Mouse (Mus musculus): Measurements from ENCODE around the gene Cd93.
A peak's percentile ranks its signal among the peaks of the same experiment; 100 is the strongest.

The Cd93 gene

DNA sequence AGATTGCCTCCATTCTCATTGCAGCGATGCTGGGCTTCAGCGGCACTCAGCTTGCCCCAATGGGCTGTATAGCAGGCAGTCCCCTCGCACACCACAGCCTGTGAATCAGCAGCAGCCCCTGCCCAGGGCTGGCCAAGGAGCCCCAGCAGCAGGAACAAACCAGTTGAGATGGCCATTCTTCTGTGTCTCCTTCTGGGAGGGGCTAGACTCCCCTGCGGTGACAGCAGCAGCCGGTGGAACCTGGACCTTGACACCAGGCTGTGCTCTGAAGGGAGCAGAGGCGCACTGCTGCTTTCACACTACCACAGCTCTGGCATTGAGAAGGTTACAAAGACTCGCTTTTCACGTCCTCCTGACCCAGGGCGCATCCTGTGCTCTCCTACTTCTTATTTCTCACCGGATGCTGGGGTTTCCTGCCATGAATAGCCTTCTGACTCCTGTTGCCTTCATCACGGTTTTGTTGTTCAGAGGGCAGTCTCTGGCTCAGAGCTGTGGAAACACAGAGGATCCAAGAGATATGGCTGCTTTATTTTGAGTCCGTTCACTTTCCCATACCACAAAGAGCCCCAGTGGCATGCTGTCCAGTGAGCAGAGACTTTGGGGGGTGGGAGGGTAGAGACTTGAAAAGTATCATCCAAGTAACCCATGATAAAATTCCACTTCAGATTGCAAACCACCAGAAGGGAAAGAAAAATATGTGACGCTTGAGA lies at the start of gene Cd93:
Cd93 (minus strand) TSS at position 315 of the 710 bp plus-strand sequence.
- DNase-seq (ENCODE audit: low read depth, low spot score): no peak

- DNase-seq (ENCODE audit: low read depth, low spot score): no peak
Measured at GRCm38 (mm10) chr2:148492108-148492507, 48.7 kb upstream of the Cd93 start.

DNA sequence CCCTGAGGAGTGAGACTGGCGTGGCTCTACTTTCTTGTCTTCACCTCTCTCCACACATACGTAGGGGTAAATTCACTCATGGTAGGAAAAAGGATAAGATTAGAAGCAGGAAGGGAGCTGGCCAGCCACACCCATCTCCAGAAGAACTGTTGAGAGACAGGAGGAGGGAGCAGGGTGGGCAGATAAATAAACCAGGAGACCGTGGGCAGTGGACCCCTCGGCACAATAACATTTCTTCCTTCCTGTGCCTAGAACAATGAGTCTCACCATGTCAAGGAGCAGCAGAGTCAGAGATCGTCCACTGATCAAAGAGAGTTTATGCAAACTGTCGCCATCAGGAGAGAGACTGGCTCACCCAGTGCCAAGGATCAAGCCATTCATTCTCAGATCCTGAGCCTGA lies 46.8 kb upstream of the Cd93 start:
- DNase-seq (ENCODE audit: low read depth, low spot score): no peak

GRCm38 (mm10) chr2:148488885-148489284 lies 45.5 kb upstream of the Cd93 start:
- no peak for DNase-seq (ENCODE audit: low read depth, low spot score)

GRCm38 (mm10) chr2:148485576-148485975 lies 42.2 kb upstream of the Cd93 start:
- no peak for DNase-seq (ENCODE audit: low read depth, low spot score)

DNA sequence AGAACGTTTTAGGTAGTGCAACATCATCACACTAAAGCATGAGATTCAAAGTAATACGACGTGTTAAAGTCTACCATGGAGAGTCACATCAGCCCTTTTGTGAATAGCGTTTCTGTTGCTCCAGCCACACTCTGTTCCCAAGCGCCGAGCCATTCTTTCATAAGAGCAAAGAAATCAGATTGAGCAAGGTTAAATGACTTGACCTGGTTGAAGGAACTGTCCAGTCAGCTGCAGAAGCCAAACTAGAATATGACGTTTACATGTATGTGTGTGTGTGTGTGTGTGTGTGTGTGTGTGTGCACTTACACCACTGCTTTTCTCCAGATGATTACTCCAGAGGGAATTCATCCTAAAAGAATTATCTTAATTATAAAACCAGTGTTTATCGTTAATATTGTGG lies 37.0 kb upstream of the Cd93 start:
- no peak for DNase-seq (ENCODE audit: low read depth, low spot score)

- DNase-seq (ENCODE audit: low read depth, low spot score): peak; percentile 14
Measured at GRCm38 (mm10) chr2:148478141-148478701, 34.9 kb upstream of the Cd93 start.

DNA sequence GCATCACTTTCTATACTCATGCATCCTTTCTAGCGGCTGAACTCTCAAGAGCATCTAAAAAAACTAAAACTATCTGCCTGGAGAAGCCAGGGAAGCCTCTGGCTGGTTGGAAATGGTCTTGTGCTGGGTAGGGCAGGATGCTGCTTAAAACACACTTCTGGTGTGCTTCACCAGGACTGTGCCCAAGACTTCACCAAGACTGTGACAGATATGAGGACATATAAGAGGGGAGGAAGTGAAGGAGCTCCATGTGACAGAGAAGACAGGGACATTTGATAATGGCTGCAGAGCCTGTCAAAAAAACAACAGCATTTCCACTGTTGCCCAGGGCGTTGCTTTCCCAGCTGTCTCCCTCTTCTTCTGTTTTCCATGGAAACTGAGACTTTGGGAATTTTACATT lies 34.0 kb upstream of the Cd93 start:
- no peak for DNase-seq (ENCODE audit: low read depth, low spot score)

- no peak for DNase-seq (ENCODE audit: low read depth, low spot score)
Measured at GRCm38 (mm10) chr2:148476576-148476975, 33.2 kb upstream of the Cd93 start.

DNA sequence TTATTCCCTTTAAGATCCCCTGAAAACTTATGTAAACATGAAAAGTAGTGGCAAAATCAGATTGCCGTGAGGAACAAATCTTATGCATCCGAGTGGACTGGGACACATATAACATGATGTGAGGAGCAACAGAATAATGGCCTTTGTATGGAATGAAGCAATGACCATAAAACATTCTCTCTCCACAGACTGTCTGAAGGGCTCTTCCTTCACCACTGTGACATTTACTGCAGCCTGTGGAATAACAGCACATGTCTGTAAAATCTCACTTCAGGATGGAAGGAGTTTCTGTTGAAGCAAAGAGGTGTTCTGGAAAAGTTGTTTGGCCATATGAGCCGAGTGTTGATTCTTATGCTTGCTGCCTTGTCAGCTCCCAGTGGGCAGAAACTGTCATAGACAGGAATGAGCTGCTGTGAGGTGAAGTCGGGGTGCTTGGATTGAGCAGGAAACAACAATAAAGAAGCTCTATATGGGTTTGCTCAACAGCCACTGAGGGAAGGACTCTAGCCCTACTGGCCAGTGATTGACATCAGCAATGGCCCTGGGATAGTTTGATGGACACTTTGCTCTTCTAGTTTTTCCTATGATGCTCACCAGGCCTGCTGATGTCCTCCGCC lies 32.6 kb upstream of the Cd93 start:
- DNase-seq (ENCODE audit: low read depth, low spot score): no peak

- no peak for DNase-seq (ENCODE audit: low read depth, low spot score)
Measured at GRCm38 (mm10) chr2:148469341-148470238, 26.2 kb upstream of the Cd93 start.

- DNase-seq (ENCODE audit: low read depth, low spot score): no peak
Measured at GRCm38 (mm10) chr2:148467921-148468440, 24.6 kb upstream of the Cd93 start.

- DNase-seq (ENCODE audit: low read depth, low spot score): no peak
Measured at GRCm38 (mm10) chr2:148455341-148455740, 12.0 kb upstream of the Cd93 start.

GRCm38 (mm10) chr2:148454014-148454542 lies 10.7 kb upstream of the Cd93 start:
- no peak for DNase-seq (ENCODE audit: low read depth, low spot score)

DNA sequence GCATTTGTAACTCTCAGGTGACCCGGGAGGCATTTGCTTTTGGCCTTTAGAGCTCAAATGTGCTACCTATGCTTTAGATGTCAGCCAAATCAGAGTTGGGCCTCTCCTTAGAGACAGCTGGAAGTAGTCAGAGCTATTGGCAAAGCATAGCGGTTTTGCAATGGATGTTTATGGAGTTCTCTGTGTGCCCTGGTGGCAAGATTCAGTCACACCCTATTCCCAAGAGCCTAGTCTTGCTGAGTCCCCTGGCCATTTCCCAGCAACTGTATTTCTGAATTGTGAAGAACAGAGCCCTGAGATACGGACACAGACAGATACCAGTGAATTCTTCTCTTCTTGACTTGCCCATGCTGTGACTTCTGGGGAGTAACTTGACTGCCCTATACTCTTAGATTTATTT lies 9.7 kb upstream of the Cd93 start:
- DNase-seq (ENCODE audit: low read depth, low spot score): no peak

DNA sequence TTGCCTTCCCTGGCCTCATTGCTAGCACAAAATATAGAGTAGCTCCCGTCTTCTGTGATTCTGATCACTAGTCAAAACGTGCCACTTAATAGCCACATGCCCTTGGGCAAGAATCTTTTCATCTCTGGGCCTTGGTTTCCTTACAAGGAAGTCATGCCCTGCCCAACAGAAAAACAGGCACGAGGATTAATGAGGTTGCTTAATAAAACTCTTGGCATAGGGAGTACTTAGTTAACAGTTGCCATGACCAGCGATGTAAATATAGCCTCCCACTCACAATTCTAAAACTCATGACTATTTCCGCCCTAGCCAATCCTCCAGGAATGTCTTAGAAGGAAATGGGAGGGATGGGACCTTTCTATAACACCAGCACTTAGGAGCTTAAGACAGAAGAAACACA lies 8.1 kb upstream of the Cd93 start:
- DNase-seq (ENCODE audit: low read depth, low spot score): no peak

GRCm38 (mm10) chr2:148450616-148451015 lies 7.3 kb upstream of the Cd93 start:
- DNase-seq (ENCODE audit: low read depth, low spot score): no peak

- no peak for DNase-seq (ENCODE audit: low read depth, low spot score)
Measured at GRCm38 (mm10) chr2:148449659-148450058, 6.3 kb upstream of the Cd93 start.

DNA sequence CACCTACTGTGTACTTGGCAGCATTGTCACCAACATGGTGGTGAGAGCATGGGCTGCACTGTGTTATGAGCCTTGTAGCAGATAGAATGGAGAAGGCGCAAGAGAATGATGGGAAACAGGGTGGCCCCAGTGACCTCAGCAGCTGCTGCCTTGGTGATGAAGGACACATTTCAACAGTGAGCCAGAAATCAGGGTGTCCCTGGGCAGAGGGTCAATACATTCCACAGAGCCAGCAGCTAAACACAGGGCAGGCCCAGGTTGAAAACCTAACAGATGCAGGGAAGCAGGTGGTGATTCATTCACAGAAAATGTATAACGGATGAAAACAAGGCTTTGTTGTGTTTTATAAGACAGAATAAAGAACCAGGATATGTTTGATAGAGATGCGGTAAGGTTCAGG lies 3.1 kb upstream of the Cd93 start:
- no peak for DNase-seq (ENCODE audit: low read depth, low spot score)

- no peak for DNase-seq (ENCODE audit: low read depth, low spot score)
Measured at GRCm38 (mm10) chr2:148445616-148446015, 2.3 kb upstream of the Cd93 start.

- no peak for DNase-seq (ENCODE audit: low read depth, low spot score)
Measured at GRCm38 (mm10) chr2:148444472-148444871, 1.1 kb upstream of the Cd93 start.

DNA sequence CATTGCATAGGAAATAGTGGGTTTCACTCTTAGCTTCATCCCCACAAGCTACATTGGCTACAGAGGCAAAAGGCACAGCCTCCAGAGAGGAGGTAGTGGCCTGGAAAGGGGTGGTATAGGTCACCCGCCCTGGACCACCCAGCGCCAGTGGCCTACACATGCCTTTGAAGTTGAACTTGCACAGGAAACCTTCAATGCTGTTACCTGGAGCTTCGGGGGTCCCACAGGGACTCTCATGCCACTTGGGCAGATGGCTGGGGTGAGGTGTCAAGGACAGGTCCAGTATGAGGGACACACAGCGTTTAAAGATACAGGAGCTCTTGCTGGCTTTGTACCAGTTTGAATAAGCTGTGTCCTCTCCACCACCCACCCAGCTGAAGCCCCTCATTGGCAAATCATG lies 653 bp downstream of the Cd93 start:
- DNase-seq (ENCODE audit: low read depth, low spot score): no peak

Measured in embryo, embryonic 11.5 days (tissue).